Mouse (Mus musculus) cerebellum, adult 2 months (tissue): ENCODE results near the gene Ece1.

ENCODE experiments used
- CTCF ChIP-seq: fragments of 200-500 bp; IDR thresholded peaks from 2 replicates; pipeline ENCODE4 v1.5.1; 2011; ENCODE audit warnings: low read depth, mild to moderate bottlenecking, control low read depth, low read length, moderate library complexity, borderline replicate concordance; ENCODE audit not compliant: insufficient read depth
- POLR2A ChIP-seq: fragments of 200-500 bp; IDR thresholded peaks from 2 replicates; pipeline ENCODE4 v1.6.1; 2011; ENCODE audit warnings: low read length, control low read depth, borderline replicate concordance; ENCODE audit not compliant: insufficient read depth

DNA sequence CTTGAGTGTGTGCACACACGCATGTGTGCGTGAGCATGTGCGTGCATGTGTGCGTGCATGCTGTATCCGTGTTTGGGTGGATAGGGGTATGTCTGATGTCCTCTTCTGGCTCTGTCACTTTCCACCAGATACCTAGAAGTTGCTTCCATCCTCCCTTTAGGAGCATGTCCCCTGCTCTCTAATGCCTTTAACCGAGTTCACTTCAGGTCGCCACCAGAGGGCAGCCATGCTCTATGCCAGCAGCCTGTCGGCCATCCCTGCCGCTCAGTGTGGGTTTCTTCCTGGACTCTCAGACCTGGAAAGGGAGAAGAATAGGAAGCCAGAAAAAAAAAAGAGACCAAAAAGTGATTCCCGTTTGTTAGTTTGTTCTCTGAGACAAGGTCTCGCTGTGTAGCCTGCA is 17.4 kb upstream of the Ece1 start:
- TF ChIP-seq POLR2A (no peak), CTCF (peak; percentile 98)
